Mouse (Mus musculus) right cerebral cortex, adult 18-20 months (tissue): ENCODE results near the gene Susd4.

Experiments used
- DNase-seq: peaks from one replicate; pipeline ENCODE4 v3.0.0; 2022; ENCODE audit warnings: mixed read lengths

Gene Susd4

DNA sequence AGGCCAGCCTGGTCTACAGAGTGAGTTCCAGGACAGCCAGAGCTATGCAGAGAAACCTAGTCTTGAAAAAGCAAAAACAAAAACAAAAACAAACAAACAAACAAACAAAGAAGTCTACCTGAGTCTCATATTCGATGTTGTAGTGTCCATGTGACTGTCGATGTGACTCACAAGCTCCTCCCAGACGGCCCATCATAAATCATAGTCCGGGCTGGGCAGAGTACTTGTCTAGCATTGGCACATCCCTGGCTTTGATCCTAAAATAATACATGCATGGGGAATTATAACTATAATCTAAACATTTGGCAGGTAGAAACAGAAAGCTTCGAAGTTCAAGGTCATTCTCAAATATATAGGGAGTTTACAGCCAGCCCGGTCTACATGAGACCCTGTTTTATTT is 162.8 kb downstream of the Susd4 start:
- DNase-seq = no peak

DNA sequence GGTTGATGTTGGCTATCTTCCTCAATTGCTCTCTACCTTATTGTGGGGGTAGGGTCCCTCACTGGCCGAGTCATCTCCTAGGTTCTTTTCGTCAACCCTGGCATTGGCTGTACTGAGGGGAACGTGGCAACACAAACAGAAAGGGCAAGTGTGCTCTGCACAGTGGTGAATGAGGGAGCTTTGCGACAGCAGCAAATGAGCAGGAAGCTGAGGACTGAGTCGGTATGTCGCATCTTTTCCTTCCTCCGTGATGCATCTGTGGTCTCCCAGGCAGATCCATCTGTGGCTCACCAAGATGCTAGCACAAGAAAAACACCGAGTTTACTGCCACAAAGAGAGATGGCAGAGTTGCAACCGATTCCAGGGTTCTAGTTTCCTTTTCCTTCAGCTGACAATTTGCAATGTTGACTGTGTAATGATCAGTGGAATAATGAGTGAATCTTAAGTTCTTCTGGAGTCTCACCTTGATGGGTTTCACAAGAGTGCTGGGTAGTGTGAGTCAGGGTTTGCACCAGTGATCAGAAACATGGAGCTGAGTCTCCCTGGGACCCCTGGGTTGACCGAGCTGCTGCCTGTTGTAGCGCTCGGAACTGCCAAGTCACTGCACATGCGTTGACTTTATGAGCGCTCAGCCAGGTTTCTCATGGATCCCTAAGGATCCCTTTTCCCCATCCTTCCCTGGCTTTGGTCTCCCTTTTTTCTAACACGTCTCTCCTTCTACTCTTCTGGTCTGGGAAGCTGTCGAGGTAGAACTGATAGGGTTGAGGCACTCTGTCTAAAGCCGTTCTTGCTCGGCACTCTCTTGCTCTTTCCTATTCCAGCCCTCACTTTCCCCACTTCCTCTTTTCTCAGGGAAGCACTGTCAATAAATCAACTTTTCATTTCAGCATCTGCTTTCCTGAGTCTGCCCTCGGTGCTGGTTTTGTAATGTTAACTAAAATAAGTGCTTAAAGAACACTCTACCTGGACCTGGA is 164.5 kb downstream of the Susd4 start:
- no peak for DNase-seq

DNA sequence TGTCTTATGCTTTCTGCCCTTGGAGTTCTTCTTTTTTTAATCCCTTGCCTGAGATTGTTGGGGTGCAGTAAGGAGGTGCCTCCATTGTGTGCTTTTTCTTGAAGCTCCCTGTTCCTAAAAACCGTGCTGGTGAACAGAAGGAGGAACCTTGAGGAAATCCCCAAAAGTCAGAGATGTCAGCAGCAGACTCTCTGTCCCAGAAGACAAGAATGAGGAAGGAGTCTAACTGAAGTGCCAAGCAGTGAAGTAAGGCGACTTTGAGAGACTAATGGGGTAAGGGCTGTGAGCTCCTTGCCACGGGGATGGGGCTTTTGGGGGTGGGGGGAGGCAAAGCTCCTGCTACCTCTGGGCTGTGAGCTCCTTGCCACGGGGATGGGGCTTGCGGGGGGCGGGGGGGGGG is 171.8 kb downstream of the Susd4 start:
- no peak for DNase-seq

DNA sequence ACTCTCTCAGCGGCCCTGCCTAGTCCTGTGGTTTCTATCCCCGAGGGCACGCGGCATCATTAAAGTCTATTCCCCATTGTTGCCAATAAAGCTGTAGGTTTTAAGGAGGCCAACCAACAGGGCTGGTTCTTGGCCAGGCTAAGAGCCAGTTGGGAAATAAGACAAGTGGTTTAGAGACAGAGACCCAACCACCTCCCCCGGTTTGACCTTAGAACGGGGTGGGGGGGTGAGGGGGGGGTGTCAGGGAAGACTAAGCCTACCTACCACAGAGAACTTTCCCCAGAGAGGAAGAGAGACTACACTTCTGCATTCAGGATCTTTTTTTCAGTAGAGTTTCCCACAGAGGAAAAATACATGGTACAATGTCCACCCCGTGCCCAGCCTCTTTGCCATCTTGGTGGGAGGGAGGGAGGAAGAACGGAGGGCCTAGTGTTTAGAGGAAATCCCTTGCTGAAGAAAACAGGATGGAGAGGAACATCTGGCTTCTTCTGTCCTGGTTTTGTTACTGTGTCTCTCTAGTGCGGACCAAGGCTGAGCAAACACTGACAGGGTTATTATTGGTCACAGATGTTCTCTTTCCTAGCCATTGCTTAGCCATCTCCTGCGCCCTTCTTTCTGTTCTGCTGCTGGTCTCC is 173.9 kb downstream of the Susd4 start:
- DNase-seq = no peak

DNA sequence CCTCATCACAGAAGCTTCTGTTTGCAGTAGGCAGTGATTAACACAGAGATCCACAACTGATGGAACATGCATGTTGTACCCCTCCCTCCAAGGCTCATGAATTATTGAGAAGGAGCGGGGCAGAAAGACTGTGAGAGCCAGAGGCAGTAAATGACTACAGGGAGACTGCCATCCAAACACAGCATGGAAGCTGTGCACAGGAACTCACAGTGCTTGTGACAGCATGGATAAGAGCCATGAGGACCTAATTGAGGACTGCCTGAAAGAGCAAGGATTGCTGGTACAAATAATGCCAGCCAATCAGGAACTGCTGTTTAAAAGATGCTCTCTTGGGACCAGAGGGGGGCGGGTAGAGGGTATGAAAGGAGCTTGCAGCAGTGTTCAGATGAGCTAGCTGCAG is 178.3 kb downstream of the Susd4 start:
- DNase-seq = no peak

DNA sequence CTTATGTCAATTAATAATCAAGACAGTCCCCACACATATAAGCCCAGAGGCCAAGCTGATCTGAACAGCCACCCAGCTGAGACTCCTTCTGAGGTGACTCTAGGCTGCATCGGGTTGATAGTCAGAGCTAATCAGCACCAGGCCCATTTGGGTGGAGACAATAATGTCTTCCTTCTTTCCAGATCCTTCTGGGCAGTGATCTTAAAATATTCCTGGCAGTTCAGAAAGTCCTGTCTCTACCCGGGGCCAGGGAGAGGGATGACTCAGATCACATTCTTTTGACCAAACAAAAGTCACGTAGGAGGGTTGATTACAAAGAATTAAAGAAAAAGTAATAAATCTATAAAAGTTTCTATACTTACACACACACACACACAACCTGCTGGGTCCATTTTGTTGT is 180.3 kb downstream of the Susd4 start:
- DNase-seq = no peak

DNA sequence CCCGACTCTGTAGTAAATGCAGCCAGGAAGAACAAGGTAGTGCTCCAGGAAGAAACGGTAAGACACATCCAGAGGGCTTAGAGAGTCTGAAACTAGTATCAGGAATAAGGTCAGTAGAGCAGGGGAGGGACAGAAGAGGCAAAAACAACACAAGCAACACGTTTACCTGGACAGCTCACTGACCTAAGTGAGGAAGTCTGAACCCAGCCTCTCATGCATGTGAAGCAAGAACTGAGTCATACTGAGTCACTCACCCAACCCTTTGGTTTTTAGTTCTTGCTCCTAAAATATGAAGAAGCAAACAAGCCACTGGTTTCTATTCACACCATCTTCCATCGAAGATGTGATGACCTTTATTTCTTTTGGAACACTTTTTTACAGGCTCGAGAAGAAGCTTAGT is 181.0 kb downstream of the Susd4 start:
- no peak for DNase-seq

DNA sequence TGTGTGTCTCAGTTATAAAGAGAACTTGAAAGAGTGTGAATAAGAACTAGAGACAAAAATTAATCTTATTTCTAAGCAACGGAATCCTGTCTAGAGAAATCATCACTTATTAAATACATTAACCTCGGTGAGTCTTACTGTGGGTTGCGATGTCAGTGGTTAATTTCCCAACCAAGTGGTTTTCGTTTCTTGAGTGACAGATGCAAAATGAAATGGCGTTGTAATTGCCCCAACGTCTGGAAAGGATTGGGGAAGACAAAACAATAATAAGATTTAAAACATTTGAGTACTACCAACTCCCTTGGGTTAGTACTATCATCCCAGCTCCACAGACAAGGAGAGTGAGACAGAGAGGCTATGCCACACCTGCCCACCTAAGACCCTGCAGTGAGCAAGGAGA is 181.9 kb downstream of the Susd4 start:
- DNase-seq = no peak
